Mouse (Mus musculus) adrenal gland, adult 18-20 months (tissue): ENCODE results near the gene F2rl2. TPM values are rescaled to one million over a fixed set of nuclear protein-coding genes. Genes with fewer than 3 reads are reported as not detected.

Source experiments
- DNase-seq, 2 experiments: peaks; one replicate each; pipeline ENCODE4 v3.0.0; 2021 to 2022; ENCODE audit warnings: low spot score in 2 of 2
- long read RNA-seq, 2 experiments: library from polyadenylated mRNA; stranded (forward); transcript quantifications; one replicate each; pipeline ENCODE4 v2.0.0; 2021
- total RNA-seq, 2 experiments: library from RNA; stranded (reverse); gene quantifications; 1 replicate in 1 of 2; 2 replicates in 1 of 2; pipeline ENCODE4 v1.2.3; 2021

The F2rl2 gene
- under 1 TPM; 0.17 to 0.19 TPM for total RNA-seq
- long read RNA-seq, experiment 1 = 0 reads
- long read RNA-seq, experiment 2 = 0 reads

DNA sequence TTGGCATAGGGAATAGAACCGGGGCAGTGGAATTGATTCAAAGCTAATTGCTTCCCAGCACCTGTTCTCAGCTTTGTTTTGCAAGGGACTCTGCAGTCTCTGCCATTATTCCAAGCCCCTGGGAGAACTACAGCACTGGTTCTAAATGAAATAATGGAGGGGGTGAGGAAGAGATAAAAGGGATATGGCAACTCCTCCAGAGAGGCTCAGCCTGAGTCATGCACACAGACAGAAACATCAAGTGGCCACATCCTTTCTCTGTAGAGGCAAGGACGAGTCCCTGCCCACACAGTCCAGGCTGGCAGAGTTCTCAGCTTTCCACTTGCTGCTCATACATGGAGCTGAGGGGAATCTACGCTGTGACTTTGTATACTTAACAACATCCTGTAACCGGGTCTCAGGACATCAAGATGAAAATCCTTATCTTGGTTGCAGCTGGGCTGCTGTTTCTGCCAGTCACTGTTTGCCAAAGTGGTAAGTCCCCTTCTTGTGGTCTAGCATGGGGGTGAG lies at the start of gene F2rl2:
TSS of gene F2rl2 (plus strand) at position 200 of the 510 bp plus-strand sequence.
- no peak for DNase-seq

DNA sequence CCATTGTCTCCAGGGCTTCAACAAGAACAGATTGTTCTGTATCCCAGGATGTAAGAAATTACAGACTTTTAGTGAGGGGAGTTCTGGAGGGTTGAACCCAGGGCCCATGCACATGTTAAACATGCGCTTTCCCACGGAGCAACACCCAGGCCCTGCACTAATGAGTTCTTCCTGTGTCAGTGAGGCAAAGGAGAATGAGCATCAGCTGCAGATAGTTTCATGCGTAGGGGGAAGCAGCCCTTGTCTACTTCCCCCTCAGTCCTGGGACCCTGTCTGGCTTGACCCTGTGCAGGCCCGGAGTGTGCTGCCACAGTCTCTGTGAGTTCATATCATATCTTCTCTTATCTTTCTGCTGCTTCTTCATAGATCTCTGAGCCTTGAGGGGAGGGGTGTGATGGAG lies 49.4 kb upstream of the F2rl2 start:
- DNase-seq = no peak

DNA sequence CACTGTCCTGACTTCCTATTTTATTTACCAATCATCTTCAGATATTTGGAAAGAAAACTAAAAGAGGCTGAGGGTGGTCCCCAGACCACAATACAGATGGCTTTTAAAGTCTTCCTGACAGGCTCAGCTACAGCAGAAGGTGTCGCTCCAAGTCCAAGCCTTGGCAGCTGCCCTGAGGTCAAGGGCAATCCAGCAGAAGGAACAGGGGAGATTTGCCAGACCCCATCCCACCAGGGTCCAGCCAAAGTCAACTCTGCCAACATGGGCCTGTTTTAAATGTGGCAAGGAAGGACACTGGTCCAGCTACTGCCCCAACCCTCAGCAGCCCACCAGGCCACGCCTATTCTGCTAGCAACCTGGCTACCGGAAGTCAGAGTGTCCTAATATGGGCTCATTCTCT lies 46.7 kb upstream of the F2rl2 start:
- DNase-seq = no peak

DNA sequence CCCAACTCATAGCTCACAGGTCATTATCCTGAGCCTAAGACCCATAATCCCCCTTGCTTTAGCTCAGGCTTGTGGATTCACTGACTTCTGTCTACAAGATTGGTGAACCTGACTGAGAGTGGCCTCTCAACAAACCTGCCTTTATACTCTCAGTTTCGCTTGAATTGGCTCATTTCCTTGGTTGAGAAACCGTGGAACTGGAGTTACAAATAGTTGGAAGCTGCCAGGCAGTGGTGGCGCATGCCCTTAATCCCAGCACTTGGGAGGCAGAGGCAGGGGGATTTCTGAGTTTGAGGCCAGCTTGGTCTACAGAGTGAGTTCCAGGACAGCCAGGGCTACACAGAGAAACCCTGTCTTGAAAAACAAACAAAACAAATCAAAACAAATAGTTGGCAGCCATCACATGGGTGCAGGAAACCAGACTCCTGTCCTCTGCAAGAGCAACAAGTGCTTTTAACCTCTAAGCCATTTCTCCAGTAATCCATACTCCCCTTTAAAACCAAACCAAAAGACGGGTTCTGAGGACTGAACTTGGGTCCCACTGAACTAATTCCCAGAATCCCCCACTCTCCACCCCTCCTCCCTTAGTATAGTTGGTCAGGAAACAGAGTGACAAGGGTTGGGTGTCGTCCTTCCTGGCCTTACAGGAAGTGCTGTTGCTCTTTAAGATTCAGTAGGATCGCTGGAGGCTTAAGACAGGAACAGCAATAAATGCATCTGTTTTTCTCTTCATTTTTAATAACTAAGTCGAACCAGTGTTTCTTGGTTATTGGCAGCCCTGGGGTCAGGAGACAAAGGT lies 44.6 kb upstream of the F2rl2 start:
- DNase-seq = no peak

DNA sequence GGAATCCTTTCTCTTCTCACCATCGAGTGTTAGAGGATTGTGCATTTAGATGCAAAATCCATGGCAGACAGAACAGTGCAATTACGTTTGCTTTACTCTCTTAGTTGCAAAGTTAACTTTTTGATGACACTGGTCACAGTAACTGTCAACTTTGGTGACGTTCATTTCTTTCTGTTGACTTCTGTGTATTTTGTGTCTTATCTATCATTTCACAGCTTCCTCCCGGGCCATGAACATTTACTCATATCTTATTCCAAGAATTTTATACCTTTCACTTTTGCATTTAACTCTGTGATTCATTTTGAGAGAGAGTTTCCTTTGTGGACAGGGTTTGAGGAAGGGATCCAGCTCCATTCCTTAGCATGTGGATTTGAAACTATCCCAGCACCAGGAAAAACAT lies 43.0 kb upstream of the F2rl2 start:
- DNase-seq = no peak

DNA sequence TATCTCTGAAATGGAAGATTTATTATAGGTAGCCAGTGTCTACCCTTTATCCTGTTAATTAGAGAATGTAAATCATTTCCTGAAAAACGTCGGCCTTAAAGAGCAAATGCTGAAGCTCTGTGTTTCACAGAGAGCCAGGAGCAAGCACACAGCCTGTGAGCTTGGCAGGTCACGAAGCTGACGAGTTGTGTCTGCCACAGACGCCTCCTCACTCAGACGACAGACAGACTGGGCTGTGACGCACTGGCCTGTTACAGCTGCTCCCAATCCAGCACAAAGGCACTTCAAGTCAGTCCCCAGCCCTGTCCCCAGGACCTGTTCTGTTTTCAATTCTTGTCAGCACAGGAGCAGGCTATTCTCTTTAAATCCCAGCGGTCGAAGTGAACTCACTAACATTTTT lies 41.4 kb upstream of the F2rl2 start:
- no peak for DNase-seq

DNA sequence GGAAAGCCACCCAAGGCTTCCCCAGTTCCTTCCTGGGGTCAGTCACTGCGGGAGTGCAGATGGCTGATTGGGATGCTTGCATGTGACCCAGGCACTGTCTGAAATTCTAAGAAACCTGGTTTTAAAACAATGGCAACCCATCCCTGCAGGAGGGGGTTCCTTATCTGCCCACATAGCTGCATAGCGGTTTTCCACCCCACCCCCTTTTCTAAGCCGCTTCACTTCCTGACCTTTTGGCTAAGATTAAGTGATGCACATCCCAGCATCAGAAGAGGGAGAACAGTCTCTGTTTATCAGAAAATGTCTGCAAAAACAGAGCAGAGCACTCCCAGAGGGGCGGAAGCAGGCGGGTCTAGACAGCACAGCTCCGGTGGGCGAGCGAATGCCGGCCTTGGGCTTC lies 39.5 kb upstream of the F2rl2 start:
- DNase-seq = no peak

DNA sequence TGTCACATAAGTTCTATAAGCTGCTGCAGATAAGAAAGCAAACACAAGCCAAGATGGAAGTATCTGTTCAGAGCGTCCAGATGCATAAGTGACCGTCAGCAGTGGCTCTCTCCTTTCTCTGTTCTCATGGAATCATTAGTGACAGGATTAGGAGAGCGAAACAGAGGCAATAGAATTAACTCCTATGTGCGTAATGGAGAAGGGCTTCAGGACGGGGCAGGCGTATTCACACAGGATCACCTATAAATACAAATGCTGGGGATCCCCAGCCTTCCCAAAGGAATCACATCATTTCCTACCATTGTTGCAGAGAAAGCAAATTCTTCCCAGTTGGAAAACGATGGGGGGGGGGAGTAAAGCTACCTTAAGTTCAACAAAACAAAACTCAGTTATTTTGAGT lies 37.2 kb upstream of the F2rl2 start:
- DNase-seq = no peak

DNA sequence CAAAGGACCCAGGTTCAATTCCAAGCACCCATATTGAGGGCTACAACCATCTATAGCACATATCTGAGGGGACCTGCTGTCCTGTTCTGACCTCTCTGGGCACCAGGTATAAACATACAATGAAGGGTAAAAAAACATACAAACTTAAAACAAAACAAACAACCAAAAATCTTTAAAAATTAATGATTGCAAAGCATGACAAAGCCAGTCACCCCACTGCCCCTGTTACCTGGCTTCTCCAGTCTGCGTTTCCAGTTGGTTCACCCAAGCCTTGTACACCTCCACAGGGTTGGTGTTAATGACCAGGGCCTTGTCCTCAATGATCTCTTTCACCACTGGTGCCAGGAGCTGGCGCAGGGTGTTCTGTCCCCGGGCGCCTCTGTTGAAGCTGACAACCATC lies 32.8 kb upstream of the F2rl2 start:
- DNase-seq = no peak

DNA sequence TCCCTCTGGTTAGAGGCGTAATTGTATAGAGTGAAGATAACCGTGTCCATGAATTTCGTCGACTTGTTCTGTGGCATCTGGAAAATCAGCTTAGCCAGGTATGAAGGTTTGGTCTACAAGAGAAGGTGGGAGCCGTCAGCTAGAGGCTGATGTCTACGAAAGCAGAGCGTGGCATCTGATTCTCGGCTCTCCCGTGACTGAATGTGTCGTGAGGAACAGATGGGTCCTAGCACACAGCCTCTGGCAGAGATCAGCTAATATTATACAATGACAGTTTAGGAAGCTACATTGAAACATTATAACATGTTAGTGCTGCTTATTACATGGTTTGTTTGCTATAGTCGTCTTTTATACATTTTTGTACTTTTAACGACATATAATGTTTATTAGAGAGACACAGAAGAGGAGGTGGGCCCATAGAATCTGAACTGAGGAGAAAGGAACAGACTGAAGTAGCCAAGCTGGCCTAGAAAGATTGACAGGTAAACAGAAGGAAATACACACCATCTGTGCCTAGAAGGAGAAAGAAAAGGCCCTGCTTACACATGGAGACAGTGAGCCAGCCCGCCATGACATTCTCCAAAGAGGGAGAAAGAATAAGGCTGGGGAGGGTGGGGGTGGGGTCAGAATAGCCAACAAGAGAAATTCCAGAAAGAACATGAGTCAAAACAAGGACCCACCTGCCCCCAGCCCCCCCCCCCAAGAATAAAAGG lies 30.9 kb upstream of the F2rl2 start:
- DNase-seq = no peak

DNA sequence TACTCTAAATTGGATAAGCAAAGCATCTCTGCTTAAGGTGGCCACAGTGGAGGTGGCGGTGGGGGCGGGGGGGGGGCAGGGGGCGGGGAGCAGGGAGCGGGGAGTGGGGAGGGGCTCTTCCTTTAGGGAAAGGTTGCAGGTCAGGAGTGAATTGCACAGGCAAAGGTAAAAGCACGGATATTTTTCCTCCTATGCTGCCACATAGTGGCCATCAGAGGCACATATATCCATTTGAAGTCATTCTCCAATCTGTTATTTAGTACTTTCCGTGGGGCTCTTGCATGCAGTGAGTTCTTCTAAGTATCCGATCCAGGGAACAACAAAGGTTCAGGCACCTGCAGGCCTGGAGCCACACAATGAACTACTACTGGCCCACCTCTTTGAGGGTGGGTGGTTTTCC lies 29.4 kb upstream of the F2rl2 start:
- no peak for DNase-seq

DNA sequence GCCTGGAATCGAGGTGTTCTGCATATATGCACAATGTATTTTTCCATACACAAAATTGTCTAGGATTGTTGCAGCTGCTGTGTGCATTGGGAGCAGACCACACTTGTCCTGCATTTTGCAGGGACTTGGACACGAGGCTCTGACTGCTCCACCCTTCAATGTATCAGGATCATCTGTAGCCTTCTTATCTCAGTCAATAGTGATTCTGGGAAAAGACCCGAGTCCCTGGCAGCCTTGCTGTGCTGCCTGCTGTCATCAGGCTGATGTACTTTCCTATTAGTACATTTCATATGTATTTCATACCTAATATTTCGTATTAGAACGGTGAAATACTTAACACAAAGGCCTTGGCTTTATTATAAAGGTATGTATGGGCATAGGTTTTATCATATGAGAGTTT lies 26.1 kb upstream of the F2rl2 start:
- no peak for DNase-seq

DNA sequence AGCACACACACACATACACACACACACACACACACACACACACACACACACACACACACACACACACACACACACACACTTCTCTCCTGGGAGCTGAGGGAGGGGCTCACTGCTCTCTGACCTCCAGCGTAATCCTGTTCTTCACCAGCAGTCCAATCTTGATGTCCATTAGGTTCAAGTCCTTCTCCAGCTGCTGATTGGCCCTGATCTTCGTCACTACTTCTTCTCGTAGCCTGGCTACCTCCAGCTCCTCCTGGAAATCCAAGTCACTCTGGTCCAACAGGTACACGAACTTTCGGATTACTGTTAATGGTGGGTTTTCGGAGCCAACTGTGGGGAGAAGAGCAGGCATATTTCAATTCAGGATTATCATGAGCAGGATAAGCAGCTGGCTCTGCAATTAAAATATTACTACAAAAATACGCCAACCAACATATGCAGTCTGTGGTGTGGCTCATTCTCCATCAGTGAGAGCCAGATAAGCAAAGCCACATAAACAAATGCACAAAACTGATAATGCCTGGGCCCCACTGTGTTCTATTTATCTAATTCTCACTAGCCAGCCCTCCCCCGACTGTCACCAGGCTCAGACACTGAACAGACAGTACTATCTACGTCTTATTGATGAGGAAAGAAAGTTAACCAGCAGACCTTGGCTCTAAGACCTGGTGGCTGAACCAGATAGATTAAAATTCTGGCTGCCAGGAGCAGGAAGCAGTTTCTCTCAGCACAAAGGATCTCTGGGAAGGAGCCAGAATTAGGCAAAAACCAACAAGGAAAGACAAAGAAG lies 25.4 kb upstream of the F2rl2 start:
- DNase-seq = no peak

DNA sequence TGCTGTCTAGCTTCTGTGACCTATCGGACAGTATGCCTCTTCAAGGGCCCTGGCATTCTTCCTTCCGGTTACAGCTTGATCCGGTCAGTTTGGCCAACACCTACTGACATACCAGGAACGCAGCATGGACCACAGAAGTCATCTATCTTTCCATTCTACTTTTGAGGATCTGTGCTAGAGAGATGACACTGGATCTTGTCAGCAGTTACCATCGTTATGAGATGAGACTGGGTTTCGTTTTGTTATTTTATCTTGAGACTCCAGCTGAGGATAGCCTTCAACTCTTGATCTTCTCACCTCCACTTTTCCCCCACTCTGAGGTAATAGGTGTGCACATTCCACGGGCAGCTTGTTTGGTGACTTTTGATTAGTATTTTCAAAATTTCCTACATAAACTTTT lies 24.3 kb upstream of the F2rl2 start:
- DNase-seq = no peak

DNA sequence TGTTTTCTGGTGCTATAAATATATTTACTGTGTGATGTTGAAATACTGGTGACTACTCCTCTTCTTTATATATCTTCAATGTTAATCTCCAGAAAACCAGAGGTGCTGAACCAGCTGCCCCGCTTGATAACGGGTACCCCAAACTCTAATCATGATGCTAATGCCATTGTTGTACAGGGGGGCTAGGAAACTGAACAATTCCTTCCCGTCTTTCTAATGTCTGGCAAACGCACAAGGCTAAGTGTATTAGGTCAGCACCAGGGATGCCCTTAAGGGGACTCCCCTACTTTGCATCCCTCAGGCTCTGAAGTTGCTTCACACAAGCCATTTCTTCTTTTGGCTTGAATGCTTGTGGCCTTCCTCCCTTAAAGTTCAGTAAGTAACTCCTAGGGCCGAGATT lies 17.6 kb upstream of the F2rl2 start:
- no peak for DNase-seq

DNA sequence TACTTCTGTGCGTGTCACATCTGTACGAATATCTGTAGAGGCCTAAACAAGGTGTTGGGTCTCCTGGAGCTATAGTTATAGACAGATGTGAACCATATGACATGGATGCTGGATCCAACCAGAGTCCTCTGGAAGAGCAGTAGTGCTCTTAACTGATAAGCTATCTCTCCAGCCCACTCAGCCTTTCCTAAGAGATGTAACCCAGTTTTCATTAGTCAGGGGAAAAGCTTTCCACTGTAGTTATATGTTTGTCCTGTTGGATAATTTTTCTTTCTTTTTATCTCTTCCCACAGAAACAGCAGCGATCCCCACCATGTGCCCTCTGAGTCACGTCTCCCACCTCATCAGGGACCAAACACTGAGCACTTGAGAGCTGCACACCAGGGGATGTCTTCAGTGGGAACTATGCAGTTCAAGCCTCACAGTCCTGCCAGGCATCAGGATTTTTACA lies 17.1 kb upstream of the F2rl2 start:
- DNase-seq = no peak

DNA sequence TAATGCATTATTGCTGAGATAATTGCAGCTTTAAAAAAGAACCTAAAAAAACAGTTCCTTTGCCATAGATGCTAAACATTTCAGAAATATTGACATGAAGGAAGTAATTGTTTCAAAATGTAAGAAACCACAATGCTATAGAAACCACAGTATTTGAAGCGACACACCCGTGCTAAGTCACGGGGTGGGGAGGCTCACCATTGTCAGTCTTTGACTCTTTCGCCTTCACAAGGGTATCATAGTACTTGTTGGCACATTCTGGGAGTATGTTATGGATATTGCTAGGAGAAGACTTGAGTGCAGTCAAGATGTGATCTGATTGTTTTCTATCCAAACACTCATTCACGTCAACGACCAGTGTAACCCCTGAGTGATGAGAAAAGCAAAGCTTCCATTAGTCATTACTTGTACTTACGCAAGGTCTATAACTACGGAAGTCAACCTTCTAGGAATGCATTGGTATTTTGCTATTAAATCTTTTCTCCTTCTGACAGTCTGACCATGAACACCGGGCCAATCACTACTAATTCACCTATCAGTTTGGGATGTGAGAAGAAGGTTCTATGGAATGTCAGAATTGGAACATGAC lies 11.9 kb upstream of the F2rl2 start:
- no peak for DNase-seq

DNA sequence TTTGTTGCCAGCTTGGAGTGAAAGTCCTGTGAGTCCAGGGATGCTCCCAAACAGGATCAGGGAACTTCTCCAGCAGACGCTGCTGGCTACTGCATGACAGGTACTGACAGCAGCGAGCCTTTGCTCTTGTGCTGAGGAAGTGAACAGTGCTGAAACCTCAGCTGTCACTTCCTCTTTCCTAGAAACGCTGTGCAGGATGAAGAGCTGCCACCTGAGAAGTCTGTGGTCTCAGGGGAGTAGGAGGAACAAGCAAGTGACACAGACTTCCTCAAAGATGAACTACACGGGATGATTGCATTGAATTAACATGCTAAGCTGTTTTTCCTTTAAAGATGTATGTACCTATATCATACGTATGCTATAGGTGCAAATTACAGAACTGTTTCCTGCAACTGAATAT lies 10.9 kb upstream of the F2rl2 start:
- no peak for DNase-seq

DNA sequence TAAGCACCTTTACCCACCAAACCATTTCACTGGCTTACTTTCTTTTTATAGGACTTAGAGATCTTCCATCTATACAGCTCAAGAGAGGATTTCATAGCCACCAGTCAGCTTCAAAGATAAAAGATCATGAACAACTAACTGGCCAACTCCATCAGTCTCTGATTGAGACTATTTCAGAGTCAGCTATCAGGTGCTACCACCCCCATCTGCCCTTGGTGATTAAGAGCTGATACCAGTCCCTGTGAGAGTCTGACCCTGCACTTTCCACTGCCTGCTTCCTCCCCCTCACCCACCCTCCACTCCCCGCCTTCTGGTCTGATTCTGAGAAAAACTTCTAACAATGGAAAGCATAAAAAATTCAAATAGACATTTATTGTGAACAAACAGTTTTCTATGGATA lies 8.1 kb upstream of the F2rl2 start:
- no peak for DNase-seq

DNA sequence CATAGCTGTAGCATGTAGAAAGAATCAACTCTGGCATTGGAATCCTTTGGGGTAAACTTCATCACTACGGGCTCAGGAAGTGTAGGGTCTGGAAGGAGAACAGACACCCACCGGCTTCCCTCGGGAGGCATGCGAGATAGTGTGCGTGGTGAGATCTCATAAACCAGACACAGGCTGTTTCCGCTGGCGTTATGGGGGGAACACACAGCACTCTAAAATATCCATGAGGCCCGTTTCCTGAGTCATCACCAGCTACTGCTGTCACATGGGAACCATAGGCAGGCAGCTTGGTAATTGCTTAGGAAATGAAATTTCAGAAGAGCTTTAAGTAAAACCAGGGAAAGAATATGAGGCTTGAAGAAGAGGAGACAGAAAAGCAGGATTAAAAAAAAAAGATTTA lies 4.5 kb upstream of the F2rl2 start:
- no peak for DNase-seq

DNA sequence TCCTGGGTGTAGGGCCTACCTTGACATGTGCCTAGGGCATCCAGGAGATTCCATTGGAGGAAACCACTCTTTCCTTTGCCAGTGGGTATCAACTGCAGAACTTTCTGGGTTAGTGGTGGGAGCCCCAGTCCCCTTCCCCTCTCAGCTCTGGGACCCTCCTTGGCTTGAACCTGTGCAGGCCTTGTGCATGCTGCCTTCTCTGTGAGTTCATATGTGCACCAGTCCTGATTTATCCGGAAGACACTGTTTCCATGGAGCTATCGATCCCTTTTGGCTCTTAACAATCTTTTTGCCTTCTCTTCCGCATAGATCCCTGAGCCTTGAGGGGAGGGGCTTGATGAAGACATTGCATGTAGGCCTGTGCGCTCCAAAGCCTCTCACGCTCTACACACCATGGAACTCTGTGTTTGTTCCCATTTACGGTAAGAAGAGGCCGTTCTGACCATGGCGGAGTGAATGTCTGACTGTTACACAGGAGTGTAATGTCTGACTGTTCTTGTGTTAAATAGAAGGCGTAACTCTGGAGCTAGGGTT lies 466 bp upstream of the F2rl2 start:
- DNase-seq = no peak
